Mouse (Mus musculus): Measurements from ENCODE around the gene Osbpl6.

- TF ChIP-seq CTCF (IDR thresholded peaks at IDR 0.05) = no peak
- TF ChIP-seq POLR2A (IDR thresholded peaks at IDR 0.05; ENCODE audit: insufficient read depth, low read depth, low read length) = no peak
These were observed 60.4 kb downstream of the Osbpl6 start for GRCm38 (mm10) chr2:76466723-76467122.
